Mouse (Mus musculus): ENCODE results near the gene Zdhhc19. TPM values are rescaled to one million over a fixed set of nuclear protein-coding genes. Genes with fewer than 3 reads are reported as not detected.

The Zdhhc19 gene
- polyA plus RNA-seq (2012; rRNA removed): 0.15 TPM in 1 of 2 replicates, not detected in the other

DNA sequence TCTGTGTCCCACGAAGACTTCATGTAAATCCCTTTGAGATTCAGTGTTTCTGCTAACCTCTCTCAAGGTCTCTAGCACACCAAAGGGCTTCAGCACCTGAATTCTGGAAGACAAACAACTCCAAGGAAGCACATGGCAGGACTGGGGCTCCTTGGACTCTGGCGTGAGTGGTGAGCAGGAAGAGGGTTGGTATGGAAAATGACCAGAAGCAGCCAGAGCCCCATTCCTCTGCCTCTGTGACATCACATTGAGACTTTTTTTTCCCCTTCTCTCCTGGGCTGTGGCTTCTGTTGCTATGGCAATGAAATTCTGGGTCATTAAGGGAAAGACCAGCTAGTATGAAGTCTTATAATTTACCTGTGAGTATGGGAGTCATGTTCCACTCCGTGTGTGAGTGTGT lies at the start of gene Zdhhc19:
Zdhhc19 (plus strand) TSS at position 301 of the 400 bp plus-strand sequence.
- DNase-seq (ENCODE audit: low read depth): no peak

DNA sequence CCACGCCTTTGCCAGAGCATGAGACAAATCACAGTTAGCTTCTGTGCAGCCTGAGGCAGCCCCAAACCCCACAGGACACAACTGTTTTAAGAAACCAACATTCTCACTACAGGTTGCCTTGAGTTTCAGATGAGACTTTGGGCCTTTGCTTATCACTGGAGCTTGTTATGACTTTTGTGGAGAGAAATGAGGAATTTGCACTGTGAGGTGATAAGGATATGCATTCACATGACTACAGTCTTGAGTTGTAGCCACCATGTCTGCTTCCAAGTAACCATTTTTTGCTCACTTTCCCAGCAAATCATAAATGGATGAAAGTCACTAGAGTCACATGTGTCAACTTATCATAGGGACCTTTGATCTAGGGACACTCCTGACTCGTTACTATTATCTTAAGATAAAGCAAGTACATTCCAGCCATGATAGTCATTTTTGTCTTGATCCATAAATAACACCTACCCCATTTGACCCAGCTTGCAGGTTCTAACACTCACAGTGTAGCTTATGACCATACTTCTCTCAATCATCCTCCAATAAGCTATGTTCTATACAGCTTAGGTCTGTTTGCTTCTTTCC lies 49.4 kb upstream of the Zdhhc19 start:
- TF ChIP-seq POLR2A (IDR thresholded peaks at IDR 0.05; ENCODE audit: borderline replicate concordance, extremely low read depth, insufficient read depth, insufficient read length, poor library complexity, severe bottlenecking): no peak
- no peak for TF ChIP-seq CTCF (IDR thresholded peaks at IDR 0.05; ENCODE audit: borderline replicate concordance, extremely low read depth, insufficient read depth, insufficient read length)
- DNase-seq (ENCODE audit: low read depth): no peak

More for the DNA sequence above, at the start of gene Zdhhc19:
- TF ChIP-seq CTCF (IDR thresholded peaks at IDR 0.05; ENCODE audit: borderline replicate concordance, extremely low read depth, insufficient read depth, insufficient read length) (no peak), POLR2A (IDR thresholded peaks at IDR 0.05; ENCODE audit: borderline replicate concordance, extremely low read depth, insufficient read depth, insufficient read length, poor library complexity, severe bottlenecking) (no peak)

DNA sequence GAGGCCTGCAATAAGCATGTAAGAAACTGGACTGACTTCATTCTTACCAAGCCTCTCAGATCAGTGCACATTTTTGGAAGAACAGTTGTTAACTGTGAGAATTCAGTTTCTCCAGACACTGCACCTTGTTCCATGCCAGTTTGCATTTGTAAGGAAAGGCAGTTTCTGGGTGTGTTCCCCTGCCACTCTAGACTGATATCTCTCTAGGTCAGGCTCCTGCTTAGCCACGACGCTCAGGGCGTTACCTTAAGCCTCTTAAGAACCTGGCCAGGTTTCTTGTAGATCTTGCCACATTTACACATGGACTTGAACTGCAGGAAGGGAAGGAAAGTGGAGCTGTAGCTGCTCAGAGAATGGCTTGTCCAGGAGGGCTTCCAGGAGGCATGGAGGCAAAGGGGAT lies 46.4 kb upstream of the Zdhhc19 start:
- TF ChIP-seq CTCF (IDR thresholded peaks at IDR 0.05; ENCODE audit: borderline replicate concordance, extremely low read depth, insufficient read depth, insufficient read length): no peak
- TF ChIP-seq POLR2A (IDR thresholded peaks at IDR 0.05; ENCODE audit: borderline replicate concordance, extremely low read depth, insufficient read depth, insufficient read length, poor library complexity, severe bottlenecking): no peak

DNA sequence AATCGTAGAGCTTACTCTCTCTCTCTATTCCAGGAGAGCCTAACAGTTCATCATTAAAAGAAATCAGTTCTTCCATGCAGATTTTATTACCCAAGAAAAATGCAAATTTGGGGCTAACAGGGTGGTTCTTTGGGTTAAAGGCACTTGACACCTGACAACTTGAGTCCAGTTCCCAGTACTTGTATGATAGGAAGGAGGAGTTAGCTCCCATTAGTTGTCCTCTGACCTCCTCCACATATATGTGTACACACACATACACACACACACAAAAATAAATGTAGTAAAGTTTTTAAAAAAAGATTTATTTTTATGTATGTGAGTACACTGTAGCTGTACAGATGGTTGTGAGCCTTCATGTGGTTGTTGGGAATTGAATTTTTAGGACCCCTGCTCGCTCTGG lies 45.9 kb upstream of the Zdhhc19 start:
- TF ChIP-seq POLR2A (IDR thresholded peaks at IDR 0.05; ENCODE audit: borderline replicate concordance, extremely low read depth, insufficient read depth, insufficient read length, poor library complexity, severe bottlenecking) (no peak), CTCF (IDR thresholded peaks at IDR 0.05; ENCODE audit: borderline replicate concordance, extremely low read depth, insufficient read depth, insufficient read length) (no peak)
- DNase-seq (ENCODE audit: low read depth): no peak

More for the DNA sequence above, 46.4 kb upstream of the Zdhhc19 start:
- DNase-seq (ENCODE audit: low read depth): no peak

DNA sequence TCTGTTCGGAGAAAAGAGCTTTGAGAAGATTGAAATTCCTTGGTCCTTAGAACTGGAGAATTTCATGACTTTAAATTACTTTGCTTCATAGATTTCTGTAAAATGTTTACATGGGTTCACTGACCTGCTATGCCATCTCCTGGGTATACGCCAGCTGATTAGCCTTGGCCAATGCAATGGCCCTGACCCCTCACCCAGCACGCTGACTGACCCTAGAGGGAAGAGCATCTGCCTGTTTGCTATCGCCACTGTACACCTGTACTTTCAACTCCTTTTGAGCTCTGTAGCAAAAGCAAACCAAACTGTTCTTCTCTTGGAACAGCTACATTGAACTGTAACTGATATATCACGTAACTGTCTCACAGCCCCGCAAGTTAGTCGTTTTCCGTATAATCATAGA lies 43.0 kb upstream of the Zdhhc19 start:
- no peak for DNase-seq (ENCODE audit: low read depth)
- TF ChIP-seq POLR2A (IDR thresholded peaks at IDR 0.05; ENCODE audit: borderline replicate concordance, extremely low read depth, insufficient read depth, insufficient read length, poor library complexity, severe bottlenecking) (no peak), CTCF (IDR thresholded peaks at IDR 0.05; ENCODE audit: borderline replicate concordance, extremely low read depth, insufficient read depth, insufficient read length) (no peak)

DNA sequence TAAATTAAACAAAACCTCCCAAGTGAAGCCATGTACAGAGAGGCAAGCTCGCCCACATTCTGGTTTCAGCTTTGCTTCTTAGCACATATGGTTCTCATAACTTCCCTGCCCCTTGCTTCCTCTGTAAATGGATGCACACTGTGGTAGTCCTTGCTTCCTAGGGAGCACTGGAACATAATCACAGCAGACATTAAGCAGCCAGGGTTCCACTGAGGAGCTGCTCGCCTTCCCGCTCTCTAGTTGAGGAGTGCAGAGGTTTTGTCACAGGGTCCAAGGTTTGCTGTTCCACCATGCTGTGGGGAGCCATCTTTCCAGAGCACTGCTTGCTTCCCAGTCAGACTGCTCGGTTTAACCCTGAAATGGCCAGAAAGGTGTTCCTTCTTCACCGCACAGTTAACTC lies 41.4 kb upstream of the Zdhhc19 start:
- TF ChIP-seq CTCF (IDR thresholded peaks at IDR 0.05; ENCODE audit: borderline replicate concordance, extremely low read depth, insufficient read depth, insufficient read length) (no peak), POLR2A (IDR thresholded peaks at IDR 0.05; ENCODE audit: borderline replicate concordance, extremely low read depth, insufficient read depth, insufficient read length, poor library complexity, severe bottlenecking) (no peak)
- no peak for DNase-seq (ENCODE audit: low read depth)

DNA sequence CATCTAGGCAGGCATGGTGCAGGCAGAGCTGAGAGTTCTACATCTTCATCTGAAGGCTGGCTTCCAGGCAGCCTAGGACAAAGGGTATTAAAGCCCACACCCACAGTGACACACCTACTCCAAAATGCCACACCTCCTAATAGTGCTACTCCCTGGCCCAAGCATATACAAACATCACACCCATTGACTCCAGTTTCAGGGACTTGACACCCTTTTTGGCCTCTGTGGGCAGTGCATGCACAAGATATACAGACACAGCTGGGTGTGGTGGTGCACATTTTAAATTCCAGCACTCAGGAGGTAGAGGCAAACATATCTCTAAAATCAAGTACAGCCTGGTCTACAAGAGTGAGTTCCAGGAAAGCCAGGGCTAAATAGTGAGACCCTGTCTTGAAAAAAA lies 40.0 kb upstream of the Zdhhc19 start:
- TF ChIP-seq POLR2A (IDR thresholded peaks at IDR 0.05; ENCODE audit: borderline replicate concordance, extremely low read depth, insufficient read depth, insufficient read length, poor library complexity, severe bottlenecking): no peak
- TF ChIP-seq CTCF (IDR thresholded peaks at IDR 0.05; ENCODE audit: borderline replicate concordance, extremely low read depth, insufficient read depth, insufficient read length): no peak
- no peak for DNase-seq (ENCODE audit: low read depth)

DNA sequence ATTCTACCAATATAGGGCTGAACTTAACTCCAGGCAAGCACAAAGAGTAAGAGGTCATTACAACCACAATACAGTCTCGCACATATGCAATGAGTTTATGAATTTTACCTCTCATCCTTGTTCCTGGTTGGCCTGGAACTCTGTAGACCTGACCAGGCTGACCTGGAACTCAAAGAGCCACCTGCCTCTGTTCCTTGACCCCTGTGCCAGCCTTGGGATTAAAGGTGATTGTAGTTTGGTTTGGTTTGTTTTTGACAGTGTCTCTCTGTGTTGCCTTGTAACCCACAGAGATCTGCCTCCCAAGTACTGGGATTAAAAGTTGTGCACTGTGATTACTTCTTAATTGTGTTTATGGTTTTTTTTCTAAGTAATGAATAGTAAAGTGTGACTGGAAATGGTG lies 39.3 kb upstream of the Zdhhc19 start:
- DNase-seq (ENCODE audit: low read depth): no peak
- TF ChIP-seq CTCF (IDR thresholded peaks at IDR 0.05; ENCODE audit: borderline replicate concordance, extremely low read depth, insufficient read depth, insufficient read length) (no peak), POLR2A (IDR thresholded peaks at IDR 0.05; ENCODE audit: borderline replicate concordance, extremely low read depth, insufficient read depth, insufficient read length, poor library complexity, severe bottlenecking) (no peak)

DNA sequence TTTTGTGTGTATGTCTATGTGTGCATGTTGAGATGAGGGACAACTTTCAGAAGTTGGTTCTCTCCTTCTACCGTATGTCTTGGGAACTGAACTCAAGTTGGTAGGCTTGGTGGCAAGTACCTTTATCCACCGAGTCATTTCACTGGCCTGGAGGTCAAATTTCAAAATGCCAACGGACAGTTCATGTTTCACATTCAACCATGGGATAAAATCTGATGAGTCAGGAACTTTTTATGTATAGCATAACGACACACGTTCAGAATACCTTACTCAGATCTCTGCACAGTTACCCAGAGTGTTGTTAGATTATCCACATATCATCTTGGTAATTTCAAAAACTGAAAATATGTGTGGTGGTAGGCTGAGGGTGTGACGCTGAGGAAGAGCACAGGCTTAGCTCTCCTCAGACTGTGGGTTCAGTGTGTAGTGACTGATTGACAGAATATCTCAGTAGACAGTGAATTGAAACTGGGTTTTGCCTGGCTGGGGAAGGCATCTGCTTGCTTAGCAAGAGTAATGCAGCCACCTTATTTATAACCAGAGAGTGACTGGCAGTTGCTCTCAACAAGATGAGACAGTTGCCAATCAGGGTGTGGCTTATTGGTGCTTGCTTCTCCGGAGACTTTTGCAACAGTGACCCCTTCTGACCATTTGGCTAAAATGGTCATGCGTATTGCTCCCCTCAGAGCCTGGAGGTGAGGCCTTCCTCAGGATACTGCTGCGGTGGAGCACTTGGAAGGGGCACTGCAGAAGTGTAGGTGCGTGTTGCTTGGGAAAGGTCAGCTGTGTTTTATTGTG lies 38.3 kb upstream of the Zdhhc19 start:
- DNase-seq (ENCODE audit: low read depth): peak; percentile 57
- TF ChIP-seq POLR2A (IDR thresholded peaks at IDR 0.05; ENCODE audit: borderline replicate concordance, extremely low read depth, insufficient read depth, insufficient read length, poor library complexity, severe bottlenecking) (no peak), CTCF (IDR thresholded peaks at IDR 0.05; ENCODE audit: borderline replicate concordance, extremely low read depth, insufficient read depth, insufficient read length) (peak; percentile 42; the same call in 1 of the 2 replicates)

DNA sequence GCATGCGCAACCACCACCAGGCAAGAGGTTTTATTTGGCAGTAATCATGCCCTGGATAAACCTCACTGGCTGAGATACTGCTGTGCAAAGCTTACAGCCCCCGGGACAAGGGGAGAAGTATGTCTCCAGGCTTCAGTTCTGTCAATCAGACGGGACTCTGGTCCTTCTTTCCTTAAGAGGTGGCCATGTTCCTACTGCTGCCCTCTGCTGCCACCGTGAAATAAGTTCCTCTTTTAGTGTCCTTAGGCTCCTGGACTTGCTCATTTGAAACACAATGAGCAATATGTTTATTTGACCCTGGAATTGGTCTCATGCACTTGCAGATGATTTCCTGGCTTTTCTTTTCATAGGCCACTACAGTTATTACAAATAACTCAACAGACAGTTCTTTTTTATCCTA lies 35.5 kb upstream of the Zdhhc19 start:
- TF ChIP-seq CTCF (IDR thresholded peaks at IDR 0.05; ENCODE audit: borderline replicate concordance, extremely low read depth, insufficient read depth, insufficient read length) (no peak), POLR2A (IDR thresholded peaks at IDR 0.05; ENCODE audit: borderline replicate concordance, extremely low read depth, insufficient read depth, insufficient read length, poor library complexity, severe bottlenecking) (no peak)
- DNase-seq (ENCODE audit: low read depth): peak; percentile 12

DNA sequence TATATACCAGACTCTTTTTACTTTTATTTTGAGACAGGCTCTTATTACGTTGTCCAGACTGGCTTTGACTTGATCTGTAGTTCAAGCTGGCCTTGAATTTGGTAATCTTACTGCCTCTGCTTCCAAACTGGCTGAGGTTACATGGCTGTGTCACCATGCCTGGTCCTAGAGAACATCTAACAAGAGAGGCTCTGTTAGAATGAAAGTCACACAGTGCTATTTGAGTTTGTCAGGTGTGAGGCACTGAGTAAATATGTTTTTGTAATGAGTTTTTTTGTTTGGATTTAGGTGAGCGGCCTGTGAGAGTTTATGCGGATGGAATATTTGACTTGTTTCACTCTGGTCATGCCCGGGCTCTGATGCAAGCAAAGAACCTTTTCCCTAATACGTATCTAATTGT lies 34.4 kb upstream of the Zdhhc19 start:
- no peak for DNase-seq (ENCODE audit: low read depth)
- no peak for TF ChIP-seq POLR2A (IDR thresholded peaks at IDR 0.05; ENCODE audit: borderline replicate concordance, extremely low read depth, insufficient read depth, insufficient read length, poor library complexity, severe bottlenecking)
- TF ChIP-seq CTCF (IDR thresholded peaks at IDR 0.05; ENCODE audit: borderline replicate concordance, extremely low read depth, insufficient read depth, insufficient read length): no peak

DNA sequence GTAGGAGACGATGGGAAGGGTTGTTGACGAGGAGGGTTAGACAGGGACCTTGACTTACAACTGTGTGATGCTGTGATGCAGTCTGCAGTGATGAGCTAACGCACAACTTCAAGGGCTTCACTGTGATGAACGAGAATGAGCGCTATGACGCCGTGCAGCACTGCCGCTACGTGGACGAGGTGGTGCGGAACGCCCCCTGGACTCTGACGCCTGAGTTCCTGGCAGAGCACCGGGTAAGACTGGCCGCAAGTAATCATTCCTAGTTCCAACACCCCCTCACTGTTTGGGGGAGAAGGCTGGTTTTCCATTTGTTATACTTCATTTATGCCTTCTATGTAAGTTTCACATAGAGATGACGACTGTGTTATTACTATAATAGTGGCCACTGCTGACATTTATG lies 33.1 kb upstream of the Zdhhc19 start:
- no peak for TF ChIP-seq POLR2A (IDR thresholded peaks at IDR 0.05; ENCODE audit: borderline replicate concordance, extremely low read depth, insufficient read depth, insufficient read length, poor library complexity, severe bottlenecking)
- no peak for TF ChIP-seq CTCF (IDR thresholded peaks at IDR 0.05; ENCODE audit: borderline replicate concordance, extremely low read depth, insufficient read depth, insufficient read length)
- no peak for DNase-seq (ENCODE audit: low read depth)

Data from brain, embryonic 14.5 days (tissue).